Mouse (Mus musculus): ENCODE data around the gene Usp9x. TPM values are rescaled to one million over a fixed set of nuclear protein-coding genes. Genes with fewer than 3 reads are reported as not detected.

Gene Usp9x
- total RNA-seq (2023), result 100 to 1,000 TPM; 121 to 140 TPM

GRCm38 (mm10) chrX:13071241-13071775 lies at the start of gene Usp9x:
TSS of gene Usp9x (plus strand) at chrX:13071498.

Other genes starting within 250 kb of the Usp9x start
- 100 to 1,000 TPM; 562 to 600 TPM for gene Ddx3x, start 209.5 kb downstream of the Usp9x start, total RNA-seq (2023)